Mouse (Mus musculus) small intestine, adult 2 months (tissue): ENCODE data around the gene Sbf2.

ENCODE experiments used
- CTCF ChIP-seq: fragments of 200-500 bp; IDR thresholded peaks from 2 replicates; pipeline ENCODE4 v1.5.1; 2012; ENCODE audit warnings: low read depth, mild to moderate bottlenecking, control low read depth, inconsistent platforms, low read length, moderate library complexity, mixed read lengths; ENCODE audit not compliant: insufficient replicate concordance, insufficient read length; ENCODE audit errors: extremely low read depth
- POLR2A ChIP-seq: fragments of 200-500 bp; IDR thresholded peaks from 2 replicates; pipeline ENCODE4 v1.6.1; 2012; ENCODE audit warnings: low read depth, mild to moderate bottlenecking, control low read depth, inconsistent platforms, low read length, moderate library complexity

- no peak for TF ChIP-seq CTCF
- no peak for TF ChIP-seq POLR2A
These were observed 129.7 kb downstream of the Sbf2 start for GRCm38 (mm10) chr7:110485051-110485450.
